12 mouse cellular contexts compared by ENCODE assay signal in genomic region chr1:193334546-193334945, GRCm38 (mm10). TPM values are rescaled to one million over a fixed set of nuclear protein-coding genes. Genes with fewer than 3 reads are reported as not detected.
DNase-seq lines count a peak whose midpoint lies in the region; ATAC-seq and TF ChIP-seq lines count a peak whose summit lies in the region.
"Had no signal": no experiment of that assay in that cellular context is flagged by ENCODE, and none has a peak within 500 bp of the region (broad histone marks: within the 10 kb centered on the region; RNA-seq: fewer than 3 reads in every experiment).

No protein-coding gene starts in this region.

- DNase-seq in heart, adult 11 months, result peak; percentile 95
- no peak for DNase-seq in heart, adult 9 months (ENCODE audit: low spot score in 2 of 2)
- DNase-seq in lung, postnatal 0 days (ENCODE audit: low spot score), result no peak
- no peak for DNase-seq in lung, postnatal 25 days (ENCODE audit: low spot score)
- peak; percentile 57 for DNase-seq in midbrain, postnatal 0 days (ENCODE audit: low spot score)
- DNase-seq: adrenal gland, adult 8-10 months; kidney, adult 2 months; lung, adult 2 months had no signal

- WGBS in lung, postnatal 0 days, result 69% methylated on average over 6 of the region's 6 CpGs
- 72% methylated on average over 6 of the region's 6 CpGs for WGBS in heart, embryonic 16.5 days
- WGBS in midbrain, postnatal 0 days, result 72% methylated on average over 6 of the region's 6 CpGs
- 79% methylated on average over 6 of the region's 6 CpGs for WGBS in kidney, embryonic 14.5 days

- no peaks in the 10 kb centered on the region for H3K36me3 ChIP-seq in lung, postnatal 0 days (ENCODE audit: insufficient read depth, low read length)
- H3K36me3 ChIP-seq in heart, embryonic 16.5 days (ENCODE audit: control insufficient read depth, insufficient read depth), result no peaks in the 10 kb centered on the region
- H3K36me3 ChIP-seq in midbrain, postnatal 0 days (ENCODE audit: insufficient read depth, low read length), result no peaks in the 10 kb centered on the region
- no peaks in the 10 kb centered on the region for H3K36me3 ChIP-seq in kidney, embryonic 14.5 days (ENCODE audit: control insufficient read depth, insufficient read depth, low read length)

- no peaks in the 10 kb centered on the region for H3K4me1 ChIP-seq in lung, postnatal 0 days (ENCODE audit: insufficient read depth, low read depth, low read length)
- H3K4me1 ChIP-seq in heart, embryonic 16.5 days (ENCODE audit: control insufficient read depth, insufficient read depth, low read length), result peaks cover 76% of the 10 kb centered on the region
- peaks cover 11% of the 10 kb centered on the region; the same call in 1 of the 2 replicates for H3K4me1 ChIP-seq in midbrain, postnatal 0 days (ENCODE audit: insufficient read depth, low read length)
- H3K4me1 ChIP-seq in kidney, embryonic 14.5 days (ENCODE audit: control insufficient read depth, insufficient read depth, low read length), result no peaks in the 10 kb centered on the region

- H3K9me3 ChIP-seq in lung, postnatal 0 days (ENCODE audit: low read length), result no peaks in the 10 kb centered on the region
- no peaks in the 10 kb centered on the region for H3K9me3 ChIP-seq in heart, embryonic 16.5 days (replicated peaks; ENCODE audit: control insufficient read depth, low read length)
- H3K9me3 ChIP-seq in midbrain, postnatal 0 days (ENCODE audit: low read length), result no peaks in the 10 kb centered on the region
- H3K9me3 ChIP-seq in kidney, embryonic 14.5 days (ENCODE audit: control insufficient read depth, low read length), result no peaks in the 10 kb centered on the region

- no peak overlapping the region for H3K9ac ChIP-seq in lung, postnatal 0 days (replicated peaks; ENCODE audit: low read depth)
- peak overlapping the region; percentile 42; the same call in 1 of the 2 replicates for H3K9ac ChIP-seq in heart, embryonic 16.5 days (ENCODE audit: low read length)
- no peak overlapping the region for H3K9ac ChIP-seq in midbrain, postnatal 0 days (replicated peaks; ENCODE audit: low read length, poor library complexity, severe bottlenecking)
- H3K9ac ChIP-seq in kidney, embryonic 14.5 days (ENCODE audit: low read depth, low read length), result no peak overlapping the region

- TF ChIP-seq EP300 in lung, postnatal 0 days (IDR thresholded peaks at IDR 0.05), result no peak

- no peak overlapping the region for H3K4me3 ChIP-seq in lung, postnatal 0 days (ENCODE audit: low read depth, low read length)
- no peak overlapping the region for H3K4me3 ChIP-seq in heart, embryonic 16.5 days (ENCODE audit: low read length)
- H3K4me3 ChIP-seq in midbrain, postnatal 0 days (ENCODE audit: low read depth, low read length), result no peak overlapping the region
- no peak overlapping the region for H3K4me3 ChIP-seq in kidney, embryonic 14.5 days (ENCODE audit: low read length)

- H3K27ac ChIP-seq in lung, postnatal 0 days (ENCODE audit: low read length), result no peak overlapping the region
- peak overlapping the region; percentile 95 for H3K27ac ChIP-seq in heart, embryonic 16.5 days (ENCODE audit: low read length)
- H3K27ac ChIP-seq in midbrain, postnatal 0 days (ENCODE audit: low read depth, low read length), result no peak overlapping the region
- H3K27ac ChIP-seq in kidney, embryonic 14.5 days (ENCODE audit: low read depth, low read length), result no peak overlapping the region

- no peak for TF ChIP-seq CTCF in lung, postnatal 0 days (IDR thresholded peaks at IDR 0.05)
- no peak for TF ChIP-seq CTCF in midbrain, postnatal 0 days (IDR thresholded peaks at IDR 0.05)

- no peaks in the 10 kb centered on the region for H3K27me3 ChIP-seq in lung, postnatal 0 days (replicated peaks; ENCODE audit: insufficient read depth, low read length)
- no peaks in the 10 kb centered on the region for H3K27me3 ChIP-seq in heart, embryonic 16.5 days (ENCODE audit: control insufficient read depth, insufficient read depth, low read length)
- no peaks in the 10 kb centered on the region for H3K27me3 ChIP-seq in midbrain, postnatal 0 days (ENCODE audit: insufficient read depth, low read length)
- H3K27me3 ChIP-seq in kidney, embryonic 14.5 days (ENCODE audit: control insufficient read depth, insufficient read depth, low read length), result no peaks in the 10 kb centered on the region

- H3K4me2 ChIP-seq in lung, postnatal 0 days (replicated peaks; ENCODE audit: low read depth, low read length), result no peak overlapping the region
- no peak overlapping the region for H3K4me2 ChIP-seq in heart, embryonic 16.5 days (ENCODE audit: low read depth, low read length)
- H3K4me2 ChIP-seq in midbrain, postnatal 0 days (ENCODE audit: low read depth, low read length, poor library complexity, severe bottlenecking), result no peak overlapping the region
- H3K4me2 ChIP-seq in kidney, embryonic 14.5 days (replicated peaks; ENCODE audit: low read depth, low read length), result no peak overlapping the region

- peak; percentile 46 for ATAC-seq in lung, postnatal 0 days
- no peak for ATAC-seq in heart, embryonic 16.5 days (replicated peaks; ENCODE audit: extremely low read depth, insufficient read depth, low FRiP score)
- ATAC-seq in midbrain, postnatal 0 days (ENCODE audit: low FRiP score), result peak; percentile 24; the same call in 1 of the 2 replicates
- no peak for ATAC-seq in megakaryocyte-erythroid progenitor cell, adult 5-6 weeks (replicated peaks; ENCODE audit: low FRiP score, low TSS enrichment, poor library complexity, severe bottlenecking)
- no peak for ATAC-seq in kidney, embryonic 14.5 days (ENCODE audit: low FRiP score, low TSS enrichment)

RNA-seq across cellular contexts. Expression of gene Camk1g, which starts 35.6 kb away (rescaled TPM):
- 14.4 and 15.9 TPM in 2 replicates for polyA plus RNA-seq in lung, postnatal 0 days (2015; fragmentation: Nextera tagmentation; extraction: Ambion mirVana)
- polyA plus RNA-seq in heart, embryonic 16.5 days (2015; fragmentation: Nextera tagmentation; extraction: Ambion mirVana), result 13.6 and 16.6 TPM in 2 replicates
- total RNA-seq in midbrain, postnatal 0 days (2014; rRNA removed), result 48.1 and 54.7 TPM in 2 replicates
- polyA plus RNA-seq in midbrain, postnatal 0 days (2015; fragmentation: Nextera tagmentation; extraction: Ambion mirVana), result 46.6 and 50.3 TPM in 2 replicates
- total RNA-seq in megakaryocyte-erythroid progenitor cell, adult 5-6 weeks (2014; fragmentation: Nextera tagmentation), result not detected in 2 replicates
- not detected in 2 replicates for total RNA-seq in megakaryocyte-erythroid progenitor cell, adult 5-6 weeks (2017)
- 10.2 and 13.4 TPM in 2 replicates for polyA plus RNA-seq in kidney, embryonic 14.5 days (2014; fragmentation: Nextera tagmentation; extraction: Ambion mirVana)
- total RNA-seq: granulocyte monocyte progenitor cell, adult 5-6 weeks had no signal

Comparison
In these comparisons a context has a peak if more than half of its experiments do, and no peak if none do; other contexts are left out.
1. DNase-seq: peak in heart, adult 11 months (single experiment) and midbrain, postnatal 0 days (single experiment); none in heart, adult 9 months (0 of 2), lung, postnatal 0 days (single experiment) and lung, postnatal 25 days (single experiment).
2. ATAC-seq: peak in lung, postnatal 0 days (single experiment) and midbrain, postnatal 0 days (single experiment); none in heart, embryonic 16.5 days (single experiment), megakaryocyte-erythroid progenitor cell, adult 5-6 weeks (single experiment) and kidney, embryonic 14.5 days (single experiment).